Mouse (Mus musculus) C2C12 (cell line): ENCODE measurements around the gene Tnfrsf13c.

Experiments used
- CEBPB ChIP-seq: IDR thresholded peaks from one replicate; pipeline ENCODE4 v1.6.1; 2011; ENCODE audit warnings: low read depth, mild to moderate bottlenecking, control low read depth, moderate library complexity
- CTCF ChIP-seq: IDR thresholded peaks from one replicate; pipeline ENCODE4 v1.5.1; 2011; ENCODE audit not compliant: control insufficient read depth, insufficient read depth, insufficient read length
- FOSL1 ChIP-seq: IDR thresholded peaks from one replicate; pipeline ENCODE4 v1.8.0; 2011; ENCODE audit warnings: mild to moderate bottlenecking, low read length; ENCODE audit not compliant: poor library complexity, insufficient read depth, severe bottlenecking
- MAX ChIP-seq: IDR thresholded peaks from one replicate; pipeline ENCODE4 v1.6.1; 2011; ENCODE audit warnings: mild to moderate bottlenecking, control low read depth
- MYOD1 ChIP-seq: IDR thresholded peaks from one replicate; pipeline ENCODE4 v1.6.1; 2011; ENCODE audit warnings: low read depth; ENCODE audit not compliant: control insufficient read depth, insufficient read length
- MYOG ChIP-seq: IDR thresholded peaks from one replicate; pipeline ENCODE4 v1.6.1; 2011; ENCODE audit not compliant: control insufficient read depth, insufficient read length; ENCODE audit errors: extremely low read depth
- USF1 ChIP-seq: IDR thresholded peaks from one replicate; pipeline ENCODE4 v1.6.1; 2011; ENCODE audit warnings: low read depth, mild to moderate bottlenecking, control low read depth, moderate library complexity

DNA sequence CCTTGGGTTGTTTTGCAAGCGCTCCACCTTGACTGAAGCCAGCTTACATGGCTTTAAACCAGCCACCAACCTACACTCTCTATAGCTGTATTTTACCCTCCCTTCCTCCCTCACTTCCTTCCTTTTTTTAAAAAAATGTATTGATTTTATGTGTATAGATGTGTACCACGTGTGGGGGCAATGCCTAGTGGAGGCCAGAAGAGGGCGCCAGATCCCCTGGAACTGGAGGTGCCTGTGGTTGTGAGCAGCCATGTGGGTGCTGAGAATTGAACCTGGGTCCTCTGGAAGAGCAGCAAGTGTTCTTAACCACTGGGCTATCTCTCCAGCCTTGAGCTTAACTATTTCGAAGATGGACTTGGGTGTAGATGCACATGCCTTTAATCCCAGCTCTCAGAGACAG is 41.9 kb downstream of the Tnfrsf13c start:
- TF ChIP-seq CTCF (no peak), MAX (no peak), USF1 (no peak), MYOG (no peak), CEBPB (no peak), FOSL1 (no peak), MYOD1 (no peak)
